Mouse (Mus musculus) Patski (cell line): ENCODE results near the gene Fam169b. TPM values are rescaled to one million over a fixed set of nuclear protein-coding genes. Genes with fewer than 3 reads are reported as not detected.
"Not testable (repeated sequence)": the region's sequence is repeated elsewhere in the genome, so short reads cannot be mapped to it uniquely, and the experiment has no call there.

Experiments used
- ATAC-seq: fragments of 100-300 bp; one replicate; pipeline ENCODE4 v1.8.0; 2021
- CTCF ChIA-PET: fragments of 350-600 bp; sonication (Branson Sonifier 250); formaldehyde crosslinking; loops from one replicate; lab custom pipeline; 2022; ENCODE audit warnings: inconsistent platforms; lab: Charles Lee
- POLR2A ChIA-PET: fragments of 350-600 bp; sonication (Branson Sonifier 250); formaldehyde crosslinking; loops from one replicate; lab custom pipeline; 2022; ENCODE audit warnings: antibody characterized with exemption, inconsistent platforms; lab: Charles Lee
- DNase-seq: peaks from one replicate; pipeline ENCODE4 v3.0.0-alpha.2; 2011; ENCODE audit warnings: low read depth, low spot score
- H3K27me3 ChIP-seq: fragments of 371-371 bp; one replicate; pipeline ENCODE4 v1.5.1; 2021
- CTCF ChIP-seq: fragments of 100-300 bp; IDR thresholded peaks from one replicate; pipeline ENCODE4 v1.5.1; 2021
- in situ Hi-C: fragments of 300-500 bp; cut with MboI; formaldehyde crosslinking; loops from 3 replicates; pipeline ENCODE4 v1.11.1; 2018; ENCODE audit warnings: low pct_unique_long_range_greater_than_20kb, mixed read lengths
- polyA plus RNA-seq: library from polyadenylated mRNA; unstranded; gene quantifications from one replicate; pipeline ENCODE4 v1.2.3, GENCODE M21; 2021

Fam169b gene
- polyA plus RNA-seq, 1 experiment from 2014 or later, result 0.40 TPM

GRCm38 (mm10) chr7:68283776-68284175 is 10.1 kb downstream of the Fam169b start:
- H3K27me3 ChIP-seq, result no peaks in the 10 kb centered on the region
- in situ Hi-C loops, result no loop called here
- ATAC-seq (no peak), DNase-seq (no peak)
- CTCF ChIA-PET, result interaction anchor here (1.0 kb wide), 1 partner anchor 10 kb away, joined by 4 read pairs; no protein-coding TSS in a partner anchor
- POLR2A ChIA-PET, result no interaction called here
- TF ChIP-seq CTCF, result no peak

- ChIA-PET POLR2A (interaction anchor here (0.6 kb wide), 2 partner anchors 8 to 9 kb away, joined by 3 to 5 read pairs; no protein-coding TSS in a partner anchor), CTCF (interaction anchor here (0.9 kb wide), 1 partner anchor 16 kb away, joined by 6 read pairs; no protein-coding TSS in a partner anchor)
- in situ Hi-C loops, result no loop called here
- ATAC-seq, result no peak
- H3K27me3 ChIP-seq, result no peaks in the 10 kb centered on the region
- no peak for TF ChIP-seq CTCF
- DNase-seq, result no peak
Measured at GRCm38 (mm10) chr7:68285851-68286298, 12.2 kb downstream of the Fam169b start.

GRCm38 (mm10) chr7:68286526-68287481 is 13.2 kb downstream of the Fam169b start:
- ChIA-PET POLR2A (interaction anchor here (0.6 to 0.7 kb wide), 3 partner anchors 10 to 25 kb away, joined by 3 read pairs; no protein-coding TSS in a partner anchor), CTCF (interaction anchor here (0.9 kb wide), 1 partner anchor 15 kb away, joined by 6 read pairs; no protein-coding TSS in a partner anchor)
- ATAC-seq, result no peak
- no peaks in the 10 kb centered on the region for H3K27me3 ChIP-seq
- TF ChIP-seq CTCF, result no peak
- in situ Hi-C loops, result no loop called here
- no peak for DNase-seq

GRCm38 (mm10) chr7:68287582-68287981 is 13.9 kb downstream of the Fam169b start:
- ChIA-PET CTCF (interaction anchor here (0.8 to 1.9 kb wide), 2 partner anchors 8 to 15 kb away, joined by 3 to 8 read pairs; no protein-coding TSS in a partner anchor), POLR2A (no interaction called here)
- H3K27me3 ChIP-seq, result no peaks in the 10 kb centered on the region
- DNase-seq (no peak), ATAC-seq (no peak)
- TF ChIP-seq CTCF, result no peak
- in situ Hi-C loops, result no loop called here

GRCm38 (mm10) chr7:68288000-68288399 is 14.4 kb downstream of the Fam169b start:
- POLR2A ChIA-PET, H3K27me3 ChIP-seq, ATAC-seq, in situ Hi-C loops, DNase-seq: not testable (repeated sequence)
- CTCF ChIA-PET, result interaction anchor here (0.8 to 1.9 kb wide), 2 partner anchors 9 to 14 kb away, joined by 3 to 8 read pairs; no protein-coding TSS in a partner anchor

GRCm38 (mm10) chr7:68289081-68289480 is 15.4 kb downstream of the Fam169b start:
- POLR2A ChIA-PET, result no interaction called here
- no peaks in the 10 kb centered on the region for H3K27me3 ChIP-seq
- in situ Hi-C loops, result no loop called here
- DNase-seq (no peak), ATAC-seq (no peak)
- TF ChIP-seq CTCF, result no peak
- CTCF ChIA-PET, result interaction anchor here (1.9 kb wide), 1 partner anchor 13 kb away, joined by 8 read pairs; no protein-coding TSS in a partner anchor

GRCm38 (mm10) chr7:68291603-68292002 is 18.0 kb downstream of the Fam169b start:
- ATAC-seq (no peak), DNase-seq (no peak)
- H3K27me3 ChIP-seq, result no peaks in the 10 kb centered on the region
- ChIA-PET POLR2A (no interaction called here), CTCF (interaction anchor here (1.3 to 1.7 kb wide), 2 partner anchors 11 to 156 kb away, joined by 3 to 6 read pairs; no protein-coding TSS in a partner anchor)
- no peak for TF ChIP-seq CTCF
- in situ Hi-C loops, result no loop called here

- no peak for TF ChIP-seq CTCF
- no peak for ATAC-seq
- in situ Hi-C loops, result no loop called here
- no peak for DNase-seq
- no peaks in the 10 kb centered on the region for H3K27me3 ChIP-seq
- ChIA-PET CTCF (interaction anchor here (1.2 kb wide), 2 partner anchors 8 to 10 kb away, joined by 4 to 7 read pairs; no protein-coding TSS in a partner anchor), POLR2A (no interaction called here)
Measured at GRCm38 (mm10) chr7:68293997-68294789, 20.6 kb downstream of the Fam169b start.

- CTCF ChIA-PET, result no interaction called here
Measured at GRCm38 (mm10) chr7:68296487-68296886, 22.8 kb downstream of the Fam169b start.

More at GRCm38 (mm10) chr7:68296487-68296886, 22.8 kb downstream of the Fam169b start:
- DNase-seq (no peak), ATAC-seq (no peak)
- POLR2A ChIA-PET, result no interaction called here
- in situ Hi-C loops, result no loop called here
- no peaks in the 10 kb centered on the region for H3K27me3 ChIP-seq
- TF ChIP-seq CTCF, result no peak
